Comparison of ENCODE assay signal across 8 mouse cellular contexts in the genomic region with DNA sequence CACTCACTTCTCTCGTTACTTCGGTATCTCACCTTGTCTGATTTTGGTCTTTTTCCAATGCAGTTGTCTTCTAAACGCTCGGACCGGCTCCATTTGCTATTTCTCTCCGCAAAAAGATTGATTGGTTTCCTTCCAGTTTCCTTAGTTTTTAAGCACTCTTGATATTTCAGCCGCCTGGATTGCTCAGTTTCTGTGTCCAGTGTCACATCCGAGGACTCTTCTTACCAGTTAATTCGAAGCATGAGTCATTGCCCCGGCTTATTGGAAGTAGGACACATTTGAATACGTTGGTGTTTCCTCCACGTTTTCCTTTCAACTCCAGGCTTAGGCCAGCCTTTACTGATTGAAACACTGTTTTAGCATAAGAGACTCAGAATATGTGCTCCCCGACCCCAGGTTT. TPM values are rescaled to one million over a fixed set of nuclear protein-coding genes. Genes with fewer than 3 reads are reported as not detected.
DNase-seq lines count a peak whose midpoint lies in the region; ATAC-seq and TF ChIP-seq lines count a peak whose summit lies in the region.

No protein-coding gene starts in this region.

- ATAC-seq in heart, embryonic 15.5 days (replicated peaks; ENCODE audit: insufficient number of reproducible peaks, insufficient read depth, low FRiP score, low read depth): no peak

- H3K36me3 ChIP-seq in heart, embryonic 15.5 days: no peaks in the 10 kb centered on the region

- peak overlapping the region; percentile 73 for H3K9ac ChIP-seq in heart, embryonic 15.5 days

- peak overlapping the region; percentile 92 for H3K27ac ChIP-seq in heart, embryonic 15.5 days
- peak overlapping the region; percentile 87 for H3K27ac ChIP-seq in layer of hippocampus, adult 2 months

- 2% methylated on average over 13 of the region's 13 CpGs for WGBS in heart, embryonic 15.5 days

- H3K4me1 ChIP-seq in heart, embryonic 15.5 days (replicated peaks): no peaks in the 10 kb centered on the region

- no peaks in the 10 kb centered on the region for H3K9me3 ChIP-seq in heart, embryonic 15.5 days (replicated peaks)

- peak overlapping the region; percentile 79 for H3K4me3 ChIP-seq in heart, embryonic 15.5 days
- peak overlapping the region; percentile 98 for H3K4me3 ChIP-seq in layer of hippocampus, adult 2 months

- H3K27me3 ChIP-seq in heart, embryonic 15.5 days: no peaks in the 10 kb centered on the region

- peak overlapping the region; percentile 76 for H3K4me2 ChIP-seq in heart, embryonic 15.5 days

- TF ChIP-seq CTCF in layer of hippocampus, adult 2 months (conservative IDR thresholded peaks at IDR 0.05): no peak

- DNase-seq in CD4-positive helper T cell, adult 2 months (ENCODE audit: low read depth, low spot score): peak; percentile 41
- DNase-seq in ZHBTc4 (ENCODE audit: low read depth, low spot score): peak; percentile 39
- peak; percentile 26 for DNase-seq in embryo, embryonic 9.5 days (ENCODE audit: extremely low spot score)
- peak; percentile 8 to 13 for DNase-seq in layer of hippocampus, adult 2 months (ENCODE audit: low spot score in 2 of 2)
- DNase-seq in lung, postnatal 10 days: peak; percentile 7
- peak; percentile 29 to 44 for DNase-seq in right cerebral cortex, adult 2 months (ENCODE audit: low spot score in 2 of 2)
- DNase-seq in ovary, postnatal 36 days (ENCODE audit: low spot score): no peak

RNA-seq across cellular contexts. Expression of gene Cwf19l2, which starts 1.0 kb away (rescaled TPM):
- polyA plus RNA-seq in heart, embryonic 15.5 days (2015; fragmentation: Nextera tagmentation; extraction: Ambion mirVana): 8.7 and 10.8 TPM in 2 replicates
- 10 to 100 TPM; 21.8 to 24.4 TPM for total RNA-seq in layer of hippocampus, adult 2 months (2021)
